Mouse (Mus musculus) lung, postnatal 0 days (tissue): ENCODE results near the gene Iqsec1. TPM values are rescaled to one million over a fixed set of nuclear protein-coding genes. Genes with fewer than 3 reads are reported as not detected.

ENCODE experiments used
- ATAC-seq: fragments of 200-750 bp; cut with Nextera tagmentation; 2 replicates; pipeline ENCODE4 v1.8.0; 2017; ENCODE audit warnings: moderate library complexity
- DNase-seq: peaks from one replicate; pipeline ENCODE4 v3.0.0-alpha.2; 2016; ENCODE audit warnings: low spot score
- H3K27ac ChIP-seq: fragments of 300-500 bp; sonication (generic); 2 replicates; pipeline ENCODE4 v1.5.1; 2014; ENCODE audit warnings: antibody characterized with exemption, mild to moderate bottlenecking, low read length, mixed read lengths
- H3K27me3 ChIP-seq: fragments of 300-500 bp; sonication (generic); replicated peaks from 2 replicates; pipeline ENCODE4 v1.6.1; 2014; ENCODE audit warnings: low read length, mixed read lengths; ENCODE audit not compliant: insufficient read depth
- H3K36me3 ChIP-seq: fragments of 300-500 bp; sonication (generic); 2 replicates; pipeline ENCODE4 v1.6.1; 2014; ENCODE audit warnings: low read length, mixed read lengths; ENCODE audit not compliant: insufficient read depth
- H3K4me1 ChIP-seq: fragments of 300-500 bp; sonication (generic); 2 replicates; pipeline ENCODE4 v1.6.1; 2014; ENCODE audit warnings: antibody characterized with exemption, low read depth, low read length, mixed read lengths; ENCODE audit not compliant: insufficient read depth
- H3K4me2 ChIP-seq: fragments of 300-500 bp; sonication (generic); replicated peaks from 2 replicates; pipeline ENCODE4 v1.6.1; 2014; ENCODE audit warnings: low read depth, mild to moderate bottlenecking, low read length, moderate library complexity, mixed read lengths
- H3K4me3 ChIP-seq: fragments of 300-500 bp; sonication (generic); 2 replicates; pipeline ENCODE4 v1.5.1; 2014; ENCODE audit warnings: low read depth, low read length
- H3K9ac ChIP-seq: fragments of 300-500 bp; sonication (generic); replicated peaks from 2 replicates; pipeline ENCODE4 v1.6.1; 2014; ENCODE audit warnings: low read depth, mild to moderate bottlenecking
- H3K9me3 ChIP-seq: fragments of 300-500 bp; sonication (generic); 2 replicates; pipeline ENCODE4 v1.6.1; 2016; ENCODE audit warnings: low read length, mixed read lengths
- CTCF ChIP-seq: IDR thresholded peaks from 2 replicates; pipeline ENCODE4 v1.5.1; 2016; ENCODE audit warnings: antibody characterized with exemption, mild to moderate bottlenecking
- EP300 ChIP-seq: IDR thresholded peaks from 2 replicates; pipeline ENCODE4 v1.6.1; 2016; ENCODE audit warnings: antibody characterized with exemption, mild to moderate bottlenecking, control low read depth
- WGBS: fragments of 180-500 bp; shearing (Covaris S2); extraction: QIAGEN DNeasy Blood & Tissue Kit; methylation state at CpG from one replicate; pipeline ENCODE4 v1.1.7; 2014; 5-methylcytosine and 5-hydroxymethylcytosine counted together
- polyA plus RNA-seq: library from polyadenylated mRNA; unstranded; fragments of >200 nt; fragmentation: Nextera tagmentation; extraction: Ambion mirVana; gene quantifications from 2 replicates; pipeline ENCODE4 v1.2.1, GENCODE M21; 2015

Gene Iqsec1
- polyA plus RNA-seq, 1 experiment from 2014 or later, result 18.6 TPM

GRCm38 (mm10) chr6:91000819-91001525 lies 12.5 kb upstream of the Iqsec1 start:
- peak; percentile 30 for ATAC-seq

GRCm38 (mm10) chr6:90999176-90999575 lies 10.7 kb upstream of the Iqsec1 start:
- Histone ChIP-seq H3K4me3 (no peak overlapping the region), H3K27ac (no peak overlapping the region), H3K4me1 (no peaks in the 10 kb centered on the region), H3K4me2 (no peak overlapping the region), H3K9me3 (no peaks in the 10 kb centered on the region), H3K9ac (no peak overlapping the region), H3K27me3 (no peaks in the 10 kb centered on the region), H3K36me3 (no peaks in the 10 kb centered on the region)
- ATAC-seq, result peak; percentile 23; the same call in 1 of the 2 replicates
- TF ChIP-seq CTCF (no peak), EP300 (no peak)
- 64% methylated on average over 4 of the region's 4 CpGs for WGBS
- no peak for DNase-seq

More at GRCm38 (mm10) chr6:91000819-91001525, 12.5 kb upstream of the Iqsec1 start:
- no peak for TF ChIP-seq EP300
- no peak for TF ChIP-seq CTCF
- Histone ChIP-seq H3K36me3 (no peaks in the 10 kb centered on the region), H3K9ac (no peak overlapping the region), H3K4me2 (no peak overlapping the region), H3K4me1 (no peaks in the 10 kb centered on the region), H3K27me3 (no peaks in the 10 kb centered on the region), H3K27ac (no peak overlapping the region), H3K9me3 (no peaks in the 10 kb centered on the region), H3K4me3 (no peak overlapping the region)
- peak; percentile 30 for DNase-seq
- WGBS, result 23% methylated on average over 15 of the region's 15 CpGs

- TF ChIP-seq EP300, result no peak
- TF ChIP-seq CTCF, result no peak
- Histone ChIP-seq H3K4me1 (no peaks in the 10 kb centered on the region), H3K36me3 (no peaks in the 10 kb centered on the region), H3K9ac (no peak overlapping the region), H3K27ac (no peak overlapping the region), H3K27me3 (no peaks in the 10 kb centered on the region), H3K4me3 (no peak overlapping the region), H3K4me2 (no peak overlapping the region), H3K9me3 (no peaks in the 10 kb centered on the region)
- no peak for DNase-seq
- no peak for ATAC-seq
- 87% methylated on average over 3 of the region's 3 CpGs for WGBS
These were observed 8.5 kb upstream of the Iqsec1 start for GRCm38 (mm10) chr6:90997025-90997424.

- ATAC-seq (no peak), DNase-seq (no peak)
- Histone ChIP-seq H3K4me1 (no peaks in the 10 kb centered on the region), H3K9me3 (no peaks in the 10 kb centered on the region), H3K36me3 (no peaks in the 10 kb centered on the region), H3K27me3 (no peaks in the 10 kb centered on the region), H3K4me2 (no peak overlapping the region), H3K27ac (no peak overlapping the region), H3K4me3 (no peak overlapping the region), H3K9ac (no peak overlapping the region)
- TF ChIP-seq CTCF, result no peak
- TF ChIP-seq EP300, result no peak
- WGBS, result 95% methylated on average over 2 of the region's 2 CpGs
These were observed 7.7 kb upstream of the Iqsec1 start for GRCm38 (mm10) chr6:90996181-90996580.

GRCm38 (mm10) chr6:90988299-90988625 lies 223 bp downstream of the Iqsec1 start:
- no peak for TF ChIP-seq EP300
- TF ChIP-seq CTCF, result no peak
- H3K27ac ChIP-seq, result peak overlapping the region; percentile 64

GRCm38 (mm10) chr6:90987561-90988298 lies 755 bp downstream of the Iqsec1 start:
- Histone ChIP-seq H3K4me1 (peaks cover 15% of the 10 kb centered on the region; the same call in 1 of the 2 replicates), H3K4me2 (peak overlapping the region; percentile 99), H3K27ac (peak overlapping the region; percentile 64), H3K27me3 (0 out of 2 replicates have a peak, but pooled peaks cover 6% of the 10 kb centered on the region), H3K9me3 (no peaks in the 10 kb centered on the region), H3K36me3 (no peaks in the 10 kb centered on the region), H3K4me3 (peak overlapping the region; percentile 61), H3K9ac (peak overlapping the region; percentile 34)
- DNase-seq (peak; percentile 22), ATAC-seq (no peak)
- TF ChIP-seq EP300 (no peak), CTCF (no peak)
- 1% methylated on average over 60 of the region's 76 CpGs for WGBS

More at GRCm38 (mm10) chr6:90988299-90988625, 223 bp downstream of the Iqsec1 start:
- Histone ChIP-seq H3K4me1 (peaks cover 15% of the 10 kb centered on the region; the same call in 1 of the 2 replicates), H3K4me2 (peak overlapping the region; percentile 99), H3K9ac (peak overlapping the region; percentile 34; the same call in 1 of the 2 replicates), H3K36me3 (no peaks in the 10 kb centered on the region), H3K4me3 (peak overlapping the region; percentile 61), H3K9me3 (no peaks in the 10 kb centered on the region), H3K27me3 (0 out of 2 replicates have a peak, but pooled peaks cover 6% of the 10 kb centered on the region)
- 0% methylated on average over 5 of the region's 59 CpGs for WGBS
- DNase-seq, result no peak
- peak; percentile 10 for ATAC-seq
